Mouse (Mus musculus) A20 (cell line): Measurements from ENCODE around the gene Bbs9.

Experiments used
- DNase-seq: peaks from one replicate; pipeline ENCODE4 v3.0.0-alpha.2; 2011; ENCODE audit warnings: low read depth, low spot score

Gene Bbs9

DNA sequence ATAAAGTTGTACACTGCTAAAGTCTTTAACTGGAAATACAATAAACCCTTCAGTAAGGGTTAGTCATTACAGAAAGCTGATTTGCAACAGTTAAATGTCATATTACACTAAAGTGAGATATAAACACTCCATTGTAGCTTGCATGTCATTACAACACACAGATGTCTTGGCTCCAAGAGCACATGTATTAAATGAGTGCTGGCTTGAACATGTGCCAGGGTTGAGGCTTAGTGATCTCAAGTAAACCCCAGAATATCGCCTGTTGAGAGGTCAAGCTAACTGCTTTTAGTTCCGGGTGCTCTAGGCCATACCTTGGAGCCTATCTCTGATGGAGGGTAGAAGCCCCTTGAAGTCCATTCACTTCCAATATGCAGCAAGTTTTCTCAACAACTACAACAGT lies 273.1 kb downstream of the Bbs9 start:
- no peak for DNase-seq

DNA sequence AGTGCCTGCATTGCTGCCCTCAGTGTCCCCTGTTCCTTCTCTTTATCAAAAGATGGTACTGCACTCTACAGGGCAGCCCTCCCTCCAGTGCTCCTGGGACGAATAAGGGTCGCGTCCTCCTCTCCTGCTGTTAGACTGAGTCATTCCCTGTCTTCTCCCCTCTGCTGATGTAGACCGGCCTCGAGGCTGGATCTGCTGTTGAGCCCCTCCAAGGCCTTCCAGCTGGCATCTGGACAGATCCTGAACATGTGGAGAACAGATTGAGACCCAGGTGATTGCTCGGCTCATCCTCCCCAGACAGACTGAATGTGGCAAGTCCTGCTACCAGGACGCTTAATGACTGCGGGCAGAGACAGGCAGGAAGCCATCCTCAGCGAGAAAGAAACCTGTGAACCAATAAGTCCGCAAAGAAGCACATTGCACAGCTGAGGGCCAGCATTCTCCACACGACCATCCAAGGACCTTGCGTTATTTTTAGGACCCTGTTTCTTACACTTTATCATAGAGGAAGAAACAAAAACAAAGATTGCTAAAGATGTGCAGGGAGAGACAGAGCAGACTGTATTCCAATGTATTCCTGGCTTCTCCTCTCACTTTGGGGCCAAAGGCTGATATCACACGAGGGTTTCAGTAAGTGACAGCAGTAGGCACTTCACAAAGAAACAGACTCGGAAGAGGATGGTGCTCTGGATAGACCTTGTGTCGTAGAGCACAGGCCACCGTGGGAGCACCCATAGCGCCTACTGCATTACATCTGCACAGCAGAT lies 275.4 kb downstream of the Bbs9 start:
- DNase-seq, result no peak

DNA sequence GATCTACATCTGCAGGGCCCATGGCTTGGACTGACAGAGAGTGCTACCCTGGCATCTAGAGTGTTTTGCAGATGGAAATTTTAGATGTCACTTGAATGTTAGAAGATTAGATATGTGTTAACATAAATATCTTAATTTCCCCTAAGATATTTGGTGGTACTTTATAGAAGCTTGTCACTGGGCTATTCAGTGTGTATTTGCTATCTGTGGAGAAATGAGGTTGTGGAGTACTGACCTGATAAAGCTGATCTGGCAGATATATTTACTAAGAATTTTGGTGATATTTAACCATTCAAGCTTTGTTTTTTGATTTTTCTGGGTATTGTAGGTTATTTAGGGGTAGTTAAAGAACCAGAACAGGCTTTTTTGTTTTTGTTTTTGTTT lies 276.0 kb downstream of the Bbs9 start:
- DNase-seq, result no peak

DNA sequence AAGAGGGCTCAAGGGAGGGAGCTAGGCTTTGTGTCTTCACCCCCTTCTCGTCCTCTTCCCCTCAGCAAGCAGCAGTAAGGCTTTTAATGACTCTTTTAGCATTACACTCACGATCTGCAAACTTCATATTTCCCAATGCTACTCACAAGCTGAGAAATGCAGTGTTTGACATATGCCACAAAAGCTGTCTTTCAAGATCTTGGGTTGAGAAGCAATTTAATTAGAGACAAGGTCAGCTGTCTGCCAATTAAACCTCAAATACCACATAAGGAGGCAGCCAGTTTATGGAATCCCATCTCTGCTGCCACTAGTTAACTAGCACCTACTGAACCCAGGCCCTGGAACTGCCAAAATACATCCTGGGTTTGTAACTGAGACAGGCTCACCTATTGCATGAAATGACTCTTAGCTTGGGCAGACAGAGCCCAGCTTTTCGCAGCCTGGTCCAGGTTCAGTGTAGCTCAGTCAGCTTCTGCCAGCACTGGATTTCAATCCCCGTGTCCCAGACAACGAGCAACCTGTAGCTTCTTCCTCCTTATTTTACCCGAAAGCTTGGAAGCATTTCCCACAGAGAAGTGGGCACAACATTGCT lies 278.7 kb downstream of the Bbs9 start:
- DNase-seq, result no peak

DNA sequence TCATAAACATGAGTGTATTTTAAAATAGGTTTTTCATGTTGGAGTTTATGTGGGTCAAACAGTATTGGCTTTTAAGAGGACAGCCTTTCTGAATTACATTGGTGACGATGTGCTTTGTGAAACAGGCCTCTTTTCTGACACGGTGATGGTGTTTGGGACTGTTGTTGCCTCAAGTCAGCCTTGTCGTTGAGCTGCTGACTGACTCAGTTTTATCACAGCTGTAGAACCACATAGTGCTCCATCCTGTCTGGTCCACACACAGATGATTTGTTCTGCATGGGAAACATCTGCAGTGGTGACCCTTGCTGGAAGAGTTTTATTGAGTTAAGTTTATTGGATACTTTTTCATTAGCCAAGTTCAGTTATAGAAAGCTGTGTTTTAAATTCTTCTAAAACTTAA lies 283.0 kb downstream of the Bbs9 start:
- DNase-seq, result no peak

DNA sequence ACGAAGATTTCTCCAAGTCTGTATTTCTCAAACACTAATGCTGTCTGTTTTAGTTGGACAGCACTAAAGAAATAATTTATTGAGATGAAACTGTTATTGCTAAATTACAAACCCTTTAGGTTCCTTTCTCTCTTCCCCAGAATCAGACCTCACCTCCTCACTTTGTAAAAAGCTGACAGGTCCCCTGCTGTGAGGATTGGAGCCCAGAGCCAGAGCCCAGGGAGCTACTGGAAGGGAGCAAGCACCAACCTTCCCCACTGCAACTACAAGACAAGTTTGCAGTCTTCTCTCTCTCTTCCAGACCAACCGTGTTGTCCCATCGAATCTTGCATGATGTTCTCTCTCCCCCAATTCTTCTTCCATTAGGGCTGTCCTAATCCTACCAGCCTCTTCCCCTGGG lies 283.7 kb downstream of the Bbs9 start:
- no peak for DNase-seq

DNA sequence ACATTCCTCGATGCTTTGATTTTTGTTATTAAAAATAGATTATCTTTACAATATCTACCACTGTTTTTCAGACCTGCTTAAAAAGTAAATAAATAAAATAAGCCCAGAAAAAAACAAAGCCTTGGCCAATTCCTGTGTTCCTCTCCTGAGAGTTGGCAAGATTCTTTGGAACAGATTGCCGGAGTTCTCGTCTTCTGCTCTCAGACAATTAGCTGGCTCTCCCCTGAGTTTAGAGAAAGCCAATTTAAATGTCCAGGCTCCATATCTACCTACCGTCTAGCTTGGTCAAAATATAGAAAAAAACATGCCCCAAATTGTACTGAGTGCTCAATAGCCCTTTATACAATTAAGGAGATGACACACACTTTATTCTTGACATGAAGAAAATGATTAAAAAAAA lies 284.9 kb downstream of the Bbs9 start:
- no peak for DNase-seq

DNA sequence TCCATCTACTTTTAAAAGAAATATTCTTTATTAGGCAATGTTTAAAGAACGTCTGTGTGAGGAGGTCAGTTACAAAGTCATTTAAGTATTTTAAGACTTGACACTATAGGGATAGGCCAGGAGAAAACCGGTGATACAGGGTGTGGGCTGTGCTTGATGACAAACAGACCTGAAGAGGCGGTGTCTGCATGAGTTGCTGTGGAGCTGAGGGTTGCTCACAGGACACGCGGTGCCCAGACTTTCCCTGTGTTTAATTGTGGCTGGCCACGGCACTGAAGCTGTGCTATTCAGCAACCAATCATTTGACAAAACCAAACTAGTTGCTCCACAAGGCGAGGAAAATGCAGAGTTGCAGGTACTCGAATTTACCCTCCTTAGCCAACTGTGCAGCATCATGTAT lies 286.0 kb downstream of the Bbs9 start:
- DNase-seq, result no peak

DNA sequence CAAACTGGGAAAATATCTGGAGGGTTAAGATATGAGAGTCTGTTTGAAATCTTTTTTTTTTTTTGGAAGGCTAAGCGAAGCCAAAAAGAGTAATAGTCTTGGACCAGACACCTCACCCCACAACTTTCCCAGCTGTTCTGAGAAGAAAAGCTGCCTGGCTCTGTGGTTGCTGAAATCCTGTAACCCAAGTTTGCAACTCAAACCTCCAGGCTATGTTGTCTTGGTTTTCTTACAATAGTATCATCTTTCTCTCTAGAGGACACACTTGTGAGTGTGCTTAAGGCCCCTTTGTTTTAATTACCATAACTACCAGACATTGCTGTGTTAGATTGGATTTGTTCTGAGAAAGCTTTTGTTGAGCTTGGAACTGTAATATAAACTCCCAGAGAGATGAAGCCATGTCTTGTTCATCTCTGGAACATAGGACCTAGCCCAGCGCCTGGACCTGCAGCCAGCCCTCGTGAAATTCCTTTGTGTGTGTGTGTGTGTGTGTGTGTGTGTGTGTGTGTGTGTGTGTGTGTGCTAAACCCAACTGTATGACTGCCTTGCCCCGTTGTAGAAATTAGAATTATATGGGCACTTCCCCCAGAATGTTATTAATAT lies 290.2 kb downstream of the Bbs9 start:
- DNase-seq, result no peak

DNA sequence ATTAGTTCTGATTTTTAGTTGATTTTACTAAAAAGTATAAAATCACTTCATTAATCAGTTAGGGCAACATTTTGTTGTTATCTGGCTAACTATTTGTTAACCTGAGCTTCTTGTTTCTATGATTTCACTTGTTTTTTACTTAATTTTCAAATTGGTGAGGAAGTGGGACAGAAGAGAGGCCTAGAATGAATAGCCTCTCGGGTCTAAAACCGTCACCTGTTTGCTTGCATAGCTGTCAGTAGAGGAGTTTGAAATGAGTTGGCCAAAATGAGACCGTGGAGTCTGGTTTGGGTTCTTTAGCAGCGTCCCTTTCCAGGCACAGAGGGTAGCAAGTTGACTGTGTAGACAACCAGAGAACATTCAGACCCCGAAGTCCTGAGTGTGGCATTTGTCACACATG lies 291.6 kb downstream of the Bbs9 start:
- DNase-seq, result no peak

DNA sequence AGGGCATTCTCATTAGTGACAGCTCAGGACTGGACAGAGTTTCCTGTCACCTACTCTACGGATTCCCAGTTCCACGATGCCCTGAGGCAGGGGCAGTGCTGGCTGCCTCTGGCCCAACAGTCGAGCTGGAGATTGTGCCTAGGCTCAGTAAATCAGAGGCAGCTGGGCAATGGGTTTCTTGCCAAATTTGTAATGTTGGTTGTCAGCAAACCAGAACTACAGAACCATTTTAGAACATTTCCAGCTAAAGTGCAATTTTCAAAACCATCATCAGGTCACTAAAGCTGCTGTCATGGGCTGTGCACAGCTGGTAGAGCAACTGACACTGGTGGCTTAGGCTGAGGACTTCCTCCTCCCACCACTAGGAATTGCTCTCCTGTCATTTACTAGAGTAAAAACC lies 292.3 kb downstream of the Bbs9 start:
- no peak for DNase-seq

DNA sequence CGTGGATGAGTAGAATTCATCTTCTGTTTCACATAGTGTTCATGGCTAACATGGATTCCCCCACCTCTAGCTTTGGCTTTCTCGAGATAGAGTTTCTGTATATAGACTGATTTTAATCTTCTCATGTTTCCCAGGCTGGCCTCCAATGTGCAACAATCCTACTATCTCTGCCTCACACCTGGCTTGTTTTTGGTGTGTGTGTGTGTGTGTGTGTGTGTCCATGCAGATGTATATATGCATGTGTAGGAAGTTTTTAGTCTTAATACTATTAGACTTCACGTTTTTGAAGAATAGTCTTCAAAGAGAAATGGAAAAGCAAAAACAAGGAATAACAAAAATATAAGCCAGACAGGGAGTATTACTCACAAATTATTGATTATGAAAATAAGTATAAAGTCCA lies 296.3 kb downstream of the Bbs9 start:
- no peak for DNase-seq

DNA sequence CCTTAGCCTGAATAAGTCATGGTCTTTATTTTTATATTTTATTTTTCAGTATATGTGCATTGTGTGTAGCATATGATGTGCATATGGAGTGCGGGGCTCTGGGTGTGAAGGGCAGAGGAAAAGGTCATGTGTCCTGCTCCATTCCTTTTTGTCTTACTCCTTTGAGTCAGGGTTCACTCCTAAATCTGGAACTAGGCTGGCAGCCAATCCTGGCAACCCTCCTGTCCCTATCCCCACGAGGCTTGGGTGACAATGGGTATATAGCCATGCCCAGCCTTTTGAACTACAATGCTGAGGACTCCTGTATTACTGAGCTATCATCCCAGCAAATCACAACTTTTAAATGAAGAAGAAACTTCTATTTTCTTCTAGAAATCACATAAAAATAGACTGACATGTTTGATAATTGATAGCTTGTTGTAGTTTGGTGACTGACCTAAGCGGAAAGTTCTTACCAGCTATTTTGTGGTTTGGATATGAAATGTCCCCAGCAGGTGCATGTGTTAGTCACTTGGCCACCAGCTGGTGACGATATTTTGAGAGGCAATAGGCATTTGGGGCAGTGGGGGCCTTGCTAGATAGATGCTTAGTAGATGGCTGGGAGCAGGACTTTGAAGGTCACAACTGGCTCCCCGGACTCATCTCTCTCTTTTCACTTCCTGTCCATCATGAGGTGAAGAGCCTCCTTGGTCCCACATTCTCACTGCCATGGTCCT lies 300.9 kb downstream of the Bbs9 start:
- no peak for DNase-seq

DNA sequence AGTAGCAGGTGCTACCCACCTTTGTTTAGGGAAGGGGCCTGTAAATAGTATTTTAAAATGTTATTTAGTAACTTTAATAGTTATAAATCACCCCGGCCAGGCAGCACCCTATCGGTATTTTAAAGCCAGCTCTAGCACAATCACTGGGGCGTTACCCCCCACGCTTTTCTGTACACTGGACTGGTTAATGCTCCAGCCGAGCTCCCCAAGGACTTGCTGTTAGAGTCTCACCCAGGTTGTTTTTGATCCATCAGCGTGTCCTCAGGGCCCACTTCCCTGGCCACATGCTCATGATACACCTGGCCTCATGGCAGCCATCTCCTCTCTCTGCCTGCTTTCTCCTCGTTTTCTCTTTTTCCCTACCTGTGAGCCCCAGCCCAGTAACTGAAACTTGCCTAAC lies 301.9 kb downstream of the Bbs9 start:
- no peak for DNase-seq

DNA sequence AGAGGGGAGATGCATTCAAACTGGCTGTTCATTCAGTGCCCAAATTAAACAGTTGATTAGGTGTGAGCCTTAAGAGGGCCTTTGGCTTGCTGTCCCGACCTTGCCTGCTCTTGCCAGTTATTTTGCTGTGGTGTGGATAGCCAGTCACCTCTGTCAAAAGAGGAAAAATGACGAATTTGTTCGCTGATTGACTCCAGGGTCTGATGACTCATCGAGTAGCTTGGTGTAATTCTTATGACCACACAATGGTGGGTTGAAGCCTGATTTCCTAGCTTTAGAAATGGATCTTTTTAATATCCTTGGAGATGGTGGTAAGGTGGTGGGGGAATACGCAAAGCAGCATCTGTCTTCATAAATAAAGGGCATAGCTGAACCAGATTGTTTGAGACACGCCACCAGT lies 304.1 kb downstream of the Bbs9 start:
- DNase-seq, result no peak

DNA sequence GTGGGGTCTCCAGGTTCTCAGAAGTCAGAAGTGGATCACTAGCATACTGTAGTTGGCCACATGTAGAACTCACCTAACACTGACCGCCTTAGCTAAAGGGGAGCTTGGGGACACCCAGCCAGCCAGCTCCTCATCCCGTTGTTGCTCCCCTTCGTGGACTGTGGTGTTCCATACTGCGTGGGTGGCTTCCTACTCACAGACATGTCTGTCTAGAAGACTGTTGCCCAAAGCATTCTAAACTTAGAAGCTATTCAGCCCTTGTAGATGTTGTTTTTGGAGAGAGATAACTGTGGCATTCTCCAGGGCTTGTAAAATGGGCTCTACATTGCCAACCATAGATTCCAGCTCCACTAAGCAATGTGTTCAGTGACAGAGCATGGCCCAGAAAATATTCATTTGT lies 310.5 kb downstream of the Bbs9 start:
- no peak for DNase-seq

DNA sequence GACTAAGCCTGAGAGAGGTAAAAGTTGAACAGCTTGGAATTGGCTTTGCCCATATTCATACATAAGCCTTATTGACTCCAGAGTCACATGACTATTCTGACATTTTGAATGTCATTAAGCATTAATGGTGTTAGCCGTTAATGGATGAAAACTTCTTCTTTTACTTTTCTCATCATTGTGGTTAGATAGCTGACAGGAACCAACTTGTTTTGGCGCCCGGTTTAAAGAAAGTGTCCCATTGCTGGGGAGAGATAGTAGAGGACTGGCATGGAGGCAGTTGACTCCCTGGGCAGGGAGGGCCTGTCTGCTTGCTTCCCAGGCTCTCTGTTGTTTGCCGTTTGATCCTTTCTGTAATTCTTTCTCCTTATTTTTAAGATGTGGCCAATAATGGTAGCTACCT lies 312.9 kb downstream of the Bbs9 start:
- no peak for DNase-seq

DNA sequence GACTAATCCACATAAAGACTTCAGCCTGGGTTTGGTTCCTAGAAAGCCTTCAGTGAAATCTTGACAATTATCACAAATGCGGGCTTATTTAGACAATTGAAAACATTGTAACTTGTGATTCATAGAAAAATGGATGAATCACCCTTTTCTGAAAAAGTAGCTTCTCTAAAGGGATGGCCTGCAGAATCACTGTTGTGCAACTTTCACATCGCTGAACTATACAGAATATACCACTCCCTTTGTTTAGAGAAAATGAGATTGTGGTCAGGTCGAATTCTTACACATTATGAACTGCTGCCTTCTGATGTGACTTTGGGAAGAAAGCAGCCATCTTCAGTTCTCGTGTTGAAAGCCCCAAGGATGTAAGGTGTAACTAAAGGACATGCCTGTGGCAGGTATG lies 313.3 kb downstream of the Bbs9 start:
- no peak for DNase-seq

DNA sequence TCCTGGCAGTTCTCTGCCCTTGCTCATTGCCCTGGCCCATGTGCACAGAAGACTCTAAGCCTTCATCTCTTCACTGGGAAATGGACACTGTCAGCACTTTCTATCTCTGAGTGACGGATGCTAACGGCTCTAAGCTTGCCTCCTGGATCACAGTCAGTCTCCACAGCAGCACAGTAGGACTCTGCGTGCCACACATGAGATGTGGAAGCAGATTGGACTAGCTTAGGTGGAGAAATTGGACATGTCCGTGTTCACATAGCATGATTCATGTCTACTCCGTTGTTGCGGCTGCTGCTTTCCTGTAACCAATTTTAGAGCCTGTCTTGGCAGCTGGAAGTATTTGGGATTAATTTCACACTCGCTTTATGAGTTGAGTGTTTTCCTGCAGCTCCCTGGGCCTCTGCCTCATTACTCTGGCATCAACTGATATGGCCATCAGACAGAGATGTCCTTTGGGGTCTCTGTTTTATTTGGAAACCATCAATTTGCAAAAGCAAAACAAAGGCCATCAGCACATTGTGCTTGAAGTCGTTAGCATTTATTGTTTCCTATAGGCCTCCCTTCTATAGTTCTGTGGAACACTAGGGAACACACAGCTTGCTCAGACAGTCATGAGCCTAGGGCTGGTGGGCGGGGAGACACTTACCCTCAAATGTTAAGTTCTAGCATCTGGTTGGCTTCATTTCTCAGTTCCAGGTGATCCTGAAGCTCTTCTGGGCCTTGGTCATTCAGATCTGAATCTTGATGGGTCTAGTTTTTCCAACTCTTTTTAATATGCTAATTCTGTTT lies 314.1 kb downstream of the Bbs9 start:
- no peak for DNase-seq

DNA sequence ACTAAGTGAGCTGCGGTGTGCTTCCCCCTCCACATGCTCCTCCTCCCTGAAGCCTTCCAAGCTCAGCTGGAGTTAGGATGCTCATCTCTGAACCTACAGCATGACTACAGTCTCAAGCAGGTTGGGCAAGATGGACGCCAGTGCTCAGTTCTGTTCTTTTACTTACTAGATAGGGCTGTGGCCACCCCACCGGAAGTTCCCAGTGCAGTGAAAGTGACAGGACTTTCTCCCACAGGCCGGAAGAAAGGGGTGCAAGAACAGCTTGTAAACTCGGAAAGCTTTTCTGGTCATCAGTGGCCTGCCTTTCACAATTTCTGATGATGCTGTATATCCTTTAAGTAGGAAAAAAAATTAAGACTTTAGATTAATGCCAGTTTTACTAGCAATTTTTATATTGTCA lies 315.7 kb downstream of the Bbs9 start:
- no peak for DNase-seq

DNA sequence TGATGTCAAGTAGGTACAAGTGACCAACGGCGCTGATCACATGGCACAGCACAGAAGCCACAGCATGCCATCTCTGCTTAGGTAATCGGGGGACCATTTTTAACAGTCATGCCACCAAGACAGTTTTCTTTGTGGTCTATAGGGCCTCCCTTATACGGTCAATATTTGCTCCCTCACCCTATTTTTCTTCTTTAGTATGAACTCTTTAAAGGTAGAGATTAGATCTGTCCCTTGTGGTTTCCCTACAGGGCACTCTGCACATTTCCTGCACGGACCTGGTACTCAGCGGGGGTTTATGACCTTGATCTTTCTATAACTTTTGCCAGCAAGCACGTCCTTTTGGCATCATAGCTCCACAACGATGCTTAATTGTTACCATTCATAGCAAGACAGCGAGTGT lies 316.2 kb downstream of the Bbs9 start:
- DNase-seq, result no peak

DNA sequence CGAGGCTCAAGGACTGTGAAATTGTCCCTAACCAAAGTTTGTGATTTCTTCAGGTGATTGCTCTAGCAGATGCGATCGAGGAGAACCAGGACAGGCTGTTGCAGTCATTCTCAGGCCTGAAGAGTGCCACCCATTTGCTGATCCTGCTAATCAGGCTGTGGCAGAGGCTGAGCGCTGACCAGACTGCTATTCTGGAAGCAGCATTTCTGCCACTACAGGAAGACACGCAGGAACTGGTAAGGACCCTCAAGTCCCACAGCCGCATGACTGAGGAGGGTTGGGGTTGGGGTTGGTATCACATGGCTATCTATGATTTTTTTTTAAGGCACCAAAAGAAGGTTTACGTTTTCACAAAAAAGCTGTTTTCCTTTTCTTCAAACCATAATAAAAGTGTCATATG lies 318.2 kb downstream of the Bbs9 start:
- no peak for DNase-seq
